Mouse (Mus musculus): ENCODE results near the gene Gmeb2.

- TF ChIP-seq CTCF (IDR thresholded peaks at IDR 0.05; ENCODE audit: insufficient read depth, low read length) (no peak; the same call in 1 of the 2 replicates), POLR2A (IDR thresholded peaks at IDR 0.05; ENCODE audit: borderline replicate concordance, extremely low read depth, low read depth, low read length) (no peak)
Observed at GRCm38 (mm10) chr2:181334023-181334422, 46.2 kb upstream of the Gmeb2 start.
